Mouse (Mus musculus) brain, embryonic 14.5 days (tissue): ENCODE results near the gene Gm11444. TPM values are rescaled to one million over a fixed set of nuclear protein-coding genes. Genes with fewer than 3 reads are reported as not detected.
A peak's percentile ranks its signal among the peaks of the same experiment; 100 is the strongest.

Source experiments
- DNase-seq: peaks from one replicate; pipeline ENCODE4 v3.0.0-alpha.2; 2011; ENCODE audit warnings: low read depth
- CTCF ChIP-seq: fragments of 200-500 bp; IDR thresholded peaks from 2 replicates; pipeline ENCODE4 v1.5.1; 2012; ENCODE audit warnings: inconsistent platforms, mild to moderate bottlenecking, moderate library complexity, borderline replicate concordance; ENCODE audit not compliant: insufficient read depth, insufficient read length; ENCODE audit errors: extremely low read depth
- POLR2A ChIP-seq: fragments of 200-500 bp; IDR thresholded peaks from 2 replicates; pipeline ENCODE4 v1.6.1; 2012; ENCODE audit warnings: mild to moderate bottlenecking, inconsistent platforms, borderline replicate concordance; ENCODE audit not compliant: poor library complexity, insufficient read depth, insufficient read length, severe bottlenecking; ENCODE audit errors: extremely low read depth
- polyA plus RNA-seq: library from polyadenylated mRNA; depleted of rRNA; stranded (reverse); fragments of >200 nt; gene quantifications from 2 replicates; pipeline ENCODE4 v1.2.3, GENCODE M21; 2012

Gm11444 gene
- polyA plus RNA-seq, 1 experiment, result not detected

DNA sequence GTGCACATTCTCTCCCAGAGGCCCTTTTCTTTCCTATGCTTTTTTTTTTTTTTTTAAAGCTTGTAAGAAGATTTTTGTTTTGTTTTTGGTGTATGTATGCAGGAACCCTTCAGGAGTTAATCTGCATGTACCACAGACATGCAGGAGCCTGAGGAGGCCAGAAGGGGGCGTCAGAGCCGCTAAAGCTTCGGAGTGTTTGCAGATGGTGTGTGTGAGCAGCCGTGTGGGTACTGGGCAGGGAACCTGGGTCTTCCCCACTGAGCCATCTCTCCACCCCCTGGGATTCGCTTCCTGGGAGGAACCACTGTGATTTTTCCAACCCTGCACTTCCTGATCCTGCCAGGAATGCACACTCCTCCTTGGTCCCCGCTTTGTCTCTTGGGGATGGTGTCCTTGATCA lies 625 bp upstream of the Gm11444 start:
- peak; percentile 46; the same call in 1 of the 2 replicates for TF ChIP-seq CTCF
- no peak for TF ChIP-seq POLR2A
- DNase-seq, result no peak

DNA sequence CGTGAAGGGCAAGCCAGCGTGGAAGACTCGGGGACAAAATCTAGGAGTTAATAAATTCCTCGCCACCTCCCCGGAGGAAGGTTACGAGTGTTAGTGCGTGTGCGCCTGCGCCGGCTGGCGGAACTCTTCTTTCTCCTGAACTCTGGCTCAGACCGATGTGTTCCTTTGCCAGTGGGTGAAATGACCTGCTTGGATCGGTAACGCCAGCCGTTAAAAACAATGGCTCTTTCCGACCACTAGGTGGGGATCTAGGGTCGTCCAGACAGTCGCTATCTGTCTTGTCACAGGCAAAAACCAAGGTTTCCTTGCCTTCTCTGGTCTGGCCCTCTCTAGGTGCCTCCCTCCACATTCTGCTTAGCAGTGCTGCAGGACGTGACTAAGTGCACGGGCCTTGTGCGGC lies 1.1 kb downstream of the Gm11444 start:
- peak; percentile 93 for DNase-seq
- peak; percentile 92 for TF ChIP-seq CTCF
- TF ChIP-seq POLR2A, result no peak

DNA sequence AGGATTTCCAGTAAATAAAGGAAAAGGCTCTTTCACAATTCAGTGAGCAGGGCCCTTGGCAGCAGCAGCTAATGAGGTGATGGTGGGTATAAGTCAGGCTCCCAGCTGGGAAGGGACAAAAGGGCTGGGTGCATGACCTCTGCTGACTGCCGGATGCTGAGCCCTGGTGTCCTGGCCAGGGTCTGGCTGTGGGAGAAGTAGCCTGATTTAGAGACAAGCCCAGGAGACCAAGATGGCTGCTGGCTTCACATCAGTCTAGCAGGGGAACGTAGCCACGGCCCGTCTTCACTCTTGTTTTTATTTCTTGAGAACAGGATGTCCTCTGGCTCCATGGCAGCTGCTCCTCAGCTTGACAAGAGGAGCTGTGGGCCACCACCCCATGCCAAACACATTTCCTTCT lies 3.6 kb downstream of the Gm11444 start:
- TF ChIP-seq POLR2A, result no peak
- no peak for TF ChIP-seq CTCF
- no peak for DNase-seq

DNA sequence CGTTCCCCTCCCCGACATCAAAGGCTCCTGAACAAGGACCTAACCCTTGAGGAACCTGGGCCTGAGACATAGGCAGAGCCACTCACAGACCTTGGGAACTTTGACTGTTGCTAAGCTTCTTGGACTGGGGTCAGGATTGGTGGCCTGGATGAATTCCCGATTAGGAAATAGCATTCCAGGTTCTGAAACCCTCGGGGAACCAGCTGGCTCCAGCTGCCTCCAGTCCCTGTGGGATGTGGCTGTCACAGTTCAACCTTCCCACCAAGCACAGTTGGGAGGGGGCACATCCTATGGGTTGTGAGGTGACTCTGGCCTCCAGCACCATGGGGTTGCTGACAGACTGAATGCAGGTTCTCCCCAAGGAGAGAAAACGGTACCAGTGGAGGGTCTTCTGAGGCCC lies 4.2 kb downstream of the Gm11444 start:
- DNase-seq, result no peak

DNA sequence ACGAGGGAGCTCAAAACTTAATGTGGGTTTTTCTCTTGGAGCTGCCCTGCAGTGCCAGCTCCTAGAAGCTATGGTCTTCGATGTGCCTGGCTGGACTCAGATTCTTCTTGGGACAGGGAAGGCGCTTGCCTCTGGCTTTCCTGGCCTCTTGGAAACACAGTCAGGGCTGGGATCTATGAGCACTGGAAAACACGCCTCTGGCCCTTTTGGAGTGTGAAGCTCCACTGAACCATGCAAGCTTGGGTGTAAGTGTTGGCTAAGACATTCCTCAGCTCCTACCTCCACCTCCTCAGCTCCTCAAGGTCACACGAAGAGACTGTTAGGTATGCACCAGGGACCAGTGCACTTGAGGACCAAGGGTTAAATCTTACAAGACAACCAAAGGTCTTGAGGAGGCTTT lies 5.2 kb downstream of the Gm11444 start:
- no peak for DNase-seq
- TF ChIP-seq POLR2A, result no peak

More for the DNA sequence above, 4.2 kb downstream of the Gm11444 start:
- TF ChIP-seq CTCF (no peak), POLR2A (no peak)

DNA sequence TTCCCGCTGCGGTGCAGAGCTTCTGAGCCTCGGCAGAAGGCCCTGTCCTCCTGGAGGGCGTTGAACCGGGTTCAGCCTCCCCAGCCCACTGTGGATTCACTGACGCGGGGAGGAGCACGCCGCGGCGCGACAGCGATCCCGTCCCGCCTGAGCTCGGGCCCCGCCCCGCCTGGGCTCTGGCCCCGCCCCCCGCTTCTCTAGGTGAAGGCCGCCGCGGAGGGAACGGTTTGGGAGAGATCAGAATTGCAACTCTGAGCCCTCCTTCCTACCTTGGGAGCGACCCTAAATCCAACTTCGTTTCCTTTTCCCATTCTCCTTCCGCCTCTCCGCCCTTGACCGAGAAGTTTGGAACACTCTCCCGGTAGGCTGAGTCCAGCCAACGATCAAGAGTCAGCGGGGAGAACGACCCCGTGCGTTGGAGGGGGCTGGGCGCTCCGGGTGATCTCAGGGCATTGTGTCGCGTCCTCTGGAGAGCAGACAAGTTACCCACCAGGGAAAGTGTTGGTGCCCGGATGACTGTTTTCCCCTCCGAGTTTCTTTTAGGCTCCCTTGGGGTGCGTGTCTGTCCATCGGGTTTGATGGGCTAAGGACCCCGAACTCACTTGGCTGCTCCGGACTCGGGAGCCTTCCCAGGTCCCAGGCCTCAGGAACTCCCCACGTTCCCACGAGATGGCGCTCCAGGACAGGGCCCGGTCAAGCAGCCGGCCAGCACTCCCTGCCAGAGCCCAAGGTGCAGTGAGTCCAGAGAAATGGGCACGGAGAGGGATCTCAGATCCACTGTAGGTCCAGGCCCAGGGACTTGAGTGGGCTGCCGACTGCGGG lies 5.8 kb downstream of the Gm11444 start:
- TF ChIP-seq POLR2A (no peak), CTCF (peak; percentile 84)
- peak; percentile 87 for DNase-seq

GRCm38 (mm10) chr11:85843347-85843692 lies 6.8 kb downstream of the Gm11444 start:
- peak; percentile 89 for DNase-seq
- TF ChIP-seq POLR2A (no peak), CTCF (peak; percentile 81)

GRCm38 (mm10) chr11:85842596-85843346 lies 7.4 kb downstream of the Gm11444 start:
- DNase-seq, result no peak
- TF ChIP-seq CTCF (no peak), POLR2A (no peak)

GRCm38 (mm10) chr11:85841980-85842379 lies 8.2 kb downstream of the Gm11444 start:
- TF ChIP-seq POLR2A (no peak), CTCF (peak; percentile 80)
- DNase-seq, result peak; percentile 83

DNA sequence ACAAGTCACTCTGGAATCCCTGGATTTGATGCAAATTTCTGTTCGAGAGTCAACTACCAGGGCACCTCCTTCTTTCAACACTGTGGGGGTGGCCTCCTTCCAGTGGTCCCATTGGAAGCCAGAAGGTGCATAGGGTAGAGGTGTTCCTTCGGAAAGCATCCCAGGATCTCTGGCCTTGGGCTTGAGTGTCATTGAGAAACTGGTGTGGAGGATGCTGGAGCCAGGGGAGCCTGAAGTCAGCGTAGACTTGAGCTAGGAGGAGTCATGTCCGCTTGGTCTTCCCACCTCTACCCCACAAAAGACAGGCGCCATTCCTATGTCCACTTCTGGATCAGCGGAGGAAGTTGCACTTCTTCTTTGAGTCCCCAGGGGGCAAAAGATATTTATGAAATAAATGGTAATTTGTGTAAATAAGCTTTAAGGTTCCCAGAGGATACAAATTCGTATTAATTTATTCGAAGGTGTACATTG lies 8.9 kb downstream of the Gm11444 start:
- TF ChIP-seq CTCF, result peak; percentile 6; the same call in 1 of the 2 replicates
- TF ChIP-seq POLR2A, result no peak
- no peak for DNase-seq

DNA sequence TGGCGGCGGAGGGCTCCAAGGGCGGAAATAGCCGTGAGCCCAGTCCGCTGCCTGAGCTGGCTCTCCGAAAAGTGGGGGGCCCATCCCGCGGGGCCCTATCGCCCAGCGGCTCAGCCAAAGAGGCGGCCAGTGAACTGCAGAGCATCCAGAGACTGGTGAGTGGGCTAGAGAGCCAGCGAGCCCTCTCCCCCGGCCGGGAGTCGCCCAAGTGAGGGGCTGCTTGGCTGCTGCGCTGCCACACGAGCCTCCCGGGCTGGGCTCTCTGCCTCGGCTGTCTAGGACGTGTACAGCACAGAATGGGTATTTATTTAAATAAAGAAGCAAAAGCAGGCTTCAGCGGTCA lies 9.4 kb downstream of the Gm11444 start:
- no peak for DNase-seq
- no peak for TF ChIP-seq CTCF
- TF ChIP-seq POLR2A, result no peak

GRCm38 (mm10) chr11:85840031-85840802 lies 9.9 kb downstream of the Gm11444 start:
- TF ChIP-seq CTCF (no peak), POLR2A (no peak)
- peak; percentile 48 for DNase-seq
